Mouse (Mus musculus) gastrocnemius, postnatal 36 days (tissue): ENCODE data around the gene Bub3. TPM values are rescaled to one million over a fixed set of nuclear protein-coding genes. Genes with fewer than 3 reads are reported as not detected.

Experiments used
- total RNA-seq, 2 experiments: library from RNA; stranded (reverse); gene quantifications; 2 replicates each; pipeline ENCODE4 v1.2.3; 2021

The Bub3 gene
- total RNA-seq, 2 experiments from 2014 or later, result 26.9 to 30.5 TPM

Other genes starting within 250 kb of the Bub3 start
- under 1 TPM; 0.26 to 0.44 TPM for gene Cuzd1, start 237.9 kb upstream of the Bub3 start, total RNA-seq
- not detected for gene Fam24b, start 230.7 kb upstream of the Bub3 start, total RNA-seq
- gene Fam24a, start 226.4 kb upstream of the Bub3 start, total RNA-seq, result not detected
- gene 2310057M21Rik, start 197.5 kb upstream of the Bub3 start, total RNA-seq, result 10 to 100 TPM; 16.6 to 19.7 TPM
- gene Pstk, start 189.1 kb upstream of the Bub3 start, total RNA-seq, result 10 to 100 TPM; 38.3 to 39.5 TPM
- gene Ikzf5, start 149.7 kb upstream of the Bub3 start, total RNA-seq, result 10 to 100 TPM; 21.6 to 25.6 TPM
- 100 to 1,000 TPM; 113 to 145 TPM for gene Acadsb, start 149.6 kb upstream of the Bub3 start, total RNA-seq
- not detected for gene Hmx3, start 17.4 kb upstream of the Bub3 start, total RNA-seq
- not detected for gene Hmx2, start 11.4 kb upstream of the Bub3 start, total RNA-seq